Mouse (Mus musculus): ENCODE data around the gene Rex1bd. TPM values are rescaled to one million over a fixed set of nuclear protein-coding genes. Genes with fewer than 3 reads are reported as not detected.

Rex1bd gene
- 130 and 148 TPM in 2 replicates for total RNA-seq (2014; rRNA removed)
- polyA plus RNA-seq (2015; fragmentation: Nextera tagmentation; extraction: Ambion mirVana): 200 and 247 TPM in 2 replicates

DNA sequence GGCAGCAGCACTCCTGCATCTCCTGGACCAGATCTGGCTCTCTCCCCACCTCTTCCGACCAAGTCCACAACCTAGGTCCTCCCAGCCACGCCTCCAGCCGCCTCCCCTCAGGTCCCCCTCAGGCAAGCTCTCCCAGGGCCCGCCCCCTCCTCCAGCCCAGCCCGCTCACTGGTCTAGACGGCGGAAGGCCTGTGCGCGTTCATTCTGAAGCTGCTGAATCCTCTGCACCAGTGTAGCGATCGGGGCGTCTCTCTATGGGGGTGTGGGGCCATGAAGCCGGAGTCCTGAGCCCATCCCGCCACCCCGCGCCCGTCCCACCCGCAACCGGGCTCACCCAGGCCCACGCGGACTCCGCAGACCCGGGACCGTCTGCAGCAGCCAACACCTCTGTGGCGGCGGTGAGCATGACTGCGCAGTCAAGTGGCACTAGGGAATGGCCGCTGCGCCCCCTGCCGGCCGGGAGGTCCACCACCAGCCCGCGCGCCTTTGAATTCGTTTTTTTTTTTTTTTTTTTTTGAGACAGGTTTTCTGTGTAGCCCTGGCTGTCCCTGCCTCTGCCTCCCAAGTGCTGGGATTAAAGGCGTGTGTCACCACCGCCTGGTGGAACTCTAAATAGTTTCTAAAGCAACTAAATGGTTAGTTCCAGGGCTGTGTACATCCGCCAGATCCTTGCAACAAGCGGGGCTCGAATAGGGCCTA is at the start of gene Rex1bd:
Rex1bd (minus strand) TSS at position 425 of the 699 bp plus-strand sequence.
- H3K4me2 ChIP-seq (ENCODE audit: low read depth): peak within 1 kb of the TSS; percentile 83
- H3K4me3 ChIP-seq (ENCODE audit: low read depth, low read length): peak within 1 kb of the TSS; percentile 80
- H3K4me1 ChIP-seq (ENCODE audit: insufficient read depth): peaks cover 23% of the 10 kb centered on the region; the same call in 1 of the 2 replicates
- peak; percentile 95 for TF ChIP-seq CTCF (IDR thresholded peaks at IDR 0.05; ENCODE audit: low read depth)
- H3K27ac ChIP-seq (ENCODE audit: low read depth, low read length): peak within 1 kb of the TSS; percentile 96
- H3K9me3 ChIP-seq (ENCODE audit: low read length): no peaks in the 10 kb centered on the region
- 0 out of 2 replicates have a peak, but pooled peaks cover 12% of the 10 kb centered on the region for H3K27me3 ChIP-seq (ENCODE audit: insufficient read depth, low read length)
- peak within 1 kb of the TSS; percentile 93 for H3K9ac ChIP-seq
- ATAC-seq: peak; percentile 83
- peaks cover 24% of the 10 kb centered on the region for H3K36me3 ChIP-seq (ENCODE audit: insufficient read depth)
- 4% methylated on average over 40 of the region's 40 CpGs for WGBS
- DNase-seq: peak; percentile 96

DNA sequence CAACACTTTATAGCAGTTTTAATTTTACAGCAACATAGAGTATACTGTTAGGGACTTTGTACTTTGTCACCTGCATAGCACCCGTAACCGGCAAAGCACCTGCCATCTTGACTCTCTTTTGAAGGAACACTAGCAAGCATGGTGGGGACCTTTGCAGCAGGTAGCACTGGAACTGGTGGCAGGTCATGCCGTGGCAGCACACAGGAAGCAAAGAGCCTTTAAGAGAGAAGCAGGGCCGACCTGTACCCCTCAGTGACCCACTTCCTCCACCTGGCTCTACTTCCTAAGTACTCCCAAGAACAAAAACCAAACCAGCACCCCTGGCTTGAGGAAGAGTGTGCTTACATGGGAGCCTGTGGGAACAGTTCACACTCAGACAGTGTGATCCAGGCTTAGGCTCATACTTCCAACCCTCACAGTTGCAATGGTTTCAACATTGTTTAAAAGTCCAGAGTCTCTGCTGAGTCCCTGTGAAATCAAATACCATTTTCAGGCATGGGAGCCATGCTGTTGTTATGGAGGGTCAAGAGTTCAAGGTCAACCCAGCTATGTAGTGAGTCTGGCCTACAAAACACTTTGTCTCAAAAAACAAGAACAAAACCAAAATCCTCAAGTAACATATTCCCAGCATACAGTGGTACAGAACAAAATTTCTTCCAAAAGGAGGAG is 48.7 kb upstream of the Rex1bd start:
- ATAC-seq (no peak), DNase-seq (no peak)
- Histone ChIP-seq H3K9ac (no peak overlapping the region), H3K27me3 (ENCODE audit: insufficient read depth, low read length) (no peaks in the 10 kb centered on the region), H3K27ac (ENCODE audit: low read depth, low read length) (no peak overlapping the region), H3K4me1 (ENCODE audit: insufficient read depth) (no peaks in the 10 kb centered on the region), H3K4me2 (ENCODE audit: low read depth) (no peak overlapping the region), H3K9me3 (ENCODE audit: low read length) (no peaks in the 10 kb centered on the region), H3K4me3 (ENCODE audit: low read depth, low read length) (no peak overlapping the region), H3K36me3 (ENCODE audit: insufficient read depth) (no peaks in the 10 kb centered on the region)
- TF ChIP-seq CTCF (IDR thresholded peaks at IDR 0.05; ENCODE audit: low read depth): no peak
- WGBS: 93% methylated on average over 4 of the region's 4 CpGs

DNA sequence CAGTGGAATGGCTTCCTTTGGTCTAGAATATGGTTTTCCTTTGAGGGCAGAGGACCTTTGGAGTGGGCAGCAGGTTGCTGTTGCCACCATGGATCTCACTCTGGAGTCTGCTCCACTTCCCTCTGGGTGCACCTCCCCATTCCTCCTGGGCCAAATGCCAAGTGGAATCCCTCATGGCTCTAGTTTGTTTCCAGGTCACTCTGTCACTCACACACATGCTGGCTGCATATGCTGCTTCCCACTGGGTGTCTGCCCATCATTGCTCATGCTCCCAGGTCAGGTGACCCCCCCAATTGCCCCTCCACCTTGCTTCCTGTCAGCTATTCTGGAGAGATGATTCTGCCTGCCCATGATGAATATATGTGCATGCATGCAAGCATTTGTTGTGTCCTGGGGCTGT is 47.2 kb upstream of the Rex1bd start:
- Histone ChIP-seq H3K27ac (ENCODE audit: low read depth, low read length) (no peak overlapping the region), H3K9ac (no peak overlapping the region), H3K36me3 (ENCODE audit: insufficient read depth) (no peaks in the 10 kb centered on the region), H3K9me3 (ENCODE audit: low read length) (no peaks in the 10 kb centered on the region), H3K4me1 (ENCODE audit: insufficient read depth) (no peaks in the 10 kb centered on the region), H3K4me2 (ENCODE audit: low read depth) (no peak overlapping the region), H3K27me3 (ENCODE audit: insufficient read depth, low read length) (no peaks in the 10 kb centered on the region), H3K4me3 (ENCODE audit: low read depth, low read length) (no peak overlapping the region)
- TF ChIP-seq CTCF (IDR thresholded peaks at IDR 0.05; ENCODE audit: low read depth): no peak
- ATAC-seq (peak; percentile 34), DNase-seq (peak; percentile 30)

DNA sequence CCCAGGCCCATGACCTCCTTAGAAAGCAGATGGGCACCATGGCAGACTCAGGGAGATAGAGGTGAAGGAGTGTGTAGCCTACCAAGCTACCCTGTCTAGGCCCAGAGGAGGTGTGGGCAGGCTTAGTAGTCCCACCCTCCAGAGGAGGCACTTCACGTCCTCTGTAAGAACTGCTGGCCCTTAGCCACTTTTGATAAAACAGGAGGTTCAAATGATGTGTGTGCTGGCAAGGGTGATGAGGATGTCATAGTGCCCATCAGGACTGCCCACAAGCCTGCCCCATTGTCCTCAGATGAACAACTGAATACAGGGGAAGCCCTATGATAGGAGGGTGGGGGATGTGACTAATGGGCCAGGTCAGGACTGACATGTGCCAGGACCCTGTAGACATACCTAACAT is 46.3 kb upstream of the Rex1bd start:
- H3K27me3 ChIP-seq (ENCODE audit: insufficient read depth, low read length): no peaks in the 10 kb centered on the region
- H3K4me1 ChIP-seq (ENCODE audit: insufficient read depth): no peaks in the 10 kb centered on the region
- no peak overlapping the region for H3K4me3 ChIP-seq (ENCODE audit: low read depth, low read length)
- H3K9me3 ChIP-seq (ENCODE audit: low read length): no peaks in the 10 kb centered on the region
- WGBS: 30% methylated on average over 1 of the region's 1 CpGs
- ATAC-seq (no peak), DNase-seq (no peak)
- no peak for TF ChIP-seq CTCF (IDR thresholded peaks at IDR 0.05; ENCODE audit: low read depth)
- no peak overlapping the region for H3K4me2 ChIP-seq (ENCODE audit: low read depth)
- no peak overlapping the region for H3K27ac ChIP-seq (ENCODE audit: low read depth, low read length)
- no peaks in the 10 kb centered on the region for H3K36me3 ChIP-seq (ENCODE audit: insufficient read depth)
- H3K9ac ChIP-seq: no peak overlapping the region

DNA sequence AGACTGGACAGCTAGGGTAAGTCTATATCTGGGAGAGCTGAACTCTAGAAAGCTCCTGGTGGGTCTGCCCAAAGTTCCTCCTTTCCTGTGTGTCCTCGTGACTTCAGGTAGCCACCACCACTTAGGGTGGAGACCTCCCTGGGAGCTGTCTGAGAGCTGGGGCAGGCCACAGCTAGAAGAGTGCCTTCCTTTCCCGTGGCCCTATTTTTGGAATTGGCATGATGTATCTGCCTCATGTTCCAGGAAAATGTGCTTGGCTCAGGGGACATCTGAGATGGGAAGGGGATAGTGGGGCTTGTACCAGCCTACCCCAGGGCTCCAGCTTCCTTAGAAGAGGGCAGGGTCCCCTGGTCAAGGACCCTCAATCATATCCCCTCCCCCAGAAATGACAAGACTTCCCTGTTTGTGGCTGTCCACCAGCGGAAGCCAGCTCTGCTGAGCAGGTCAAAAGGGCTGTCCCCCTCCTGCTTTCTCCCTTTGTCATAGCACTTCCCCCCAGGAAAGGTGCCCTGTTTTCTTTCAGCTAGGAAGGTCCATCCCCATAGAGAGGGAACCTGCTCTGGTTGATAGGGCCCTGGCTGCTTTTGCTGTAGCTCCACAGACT is 45.1 kb upstream of the Rex1bd start:
- H3K36me3 ChIP-seq (ENCODE audit: insufficient read depth): no peaks in the 10 kb centered on the region
- no peak overlapping the region for H3K9ac ChIP-seq
- no peak overlapping the region for H3K4me3 ChIP-seq (ENCODE audit: low read depth, low read length)
- H3K9me3 ChIP-seq (ENCODE audit: low read length): no peaks in the 10 kb centered on the region
- no peaks in the 10 kb centered on the region for H3K27me3 ChIP-seq (ENCODE audit: insufficient read depth, low read length)
- no peak overlapping the region for H3K4me2 ChIP-seq (ENCODE audit: low read depth)
- 74% methylated on average over 3 of the region's 3 CpGs for WGBS
- TF ChIP-seq CTCF (IDR thresholded peaks at IDR 0.05; ENCODE audit: low read depth): no peak
- DNase-seq (no peak), ATAC-seq (no peak)
- no peaks in the 10 kb centered on the region for H3K4me1 ChIP-seq (ENCODE audit: insufficient read depth)
- no peak overlapping the region for H3K27ac ChIP-seq (ENCODE audit: low read depth, low read length)

DNA sequence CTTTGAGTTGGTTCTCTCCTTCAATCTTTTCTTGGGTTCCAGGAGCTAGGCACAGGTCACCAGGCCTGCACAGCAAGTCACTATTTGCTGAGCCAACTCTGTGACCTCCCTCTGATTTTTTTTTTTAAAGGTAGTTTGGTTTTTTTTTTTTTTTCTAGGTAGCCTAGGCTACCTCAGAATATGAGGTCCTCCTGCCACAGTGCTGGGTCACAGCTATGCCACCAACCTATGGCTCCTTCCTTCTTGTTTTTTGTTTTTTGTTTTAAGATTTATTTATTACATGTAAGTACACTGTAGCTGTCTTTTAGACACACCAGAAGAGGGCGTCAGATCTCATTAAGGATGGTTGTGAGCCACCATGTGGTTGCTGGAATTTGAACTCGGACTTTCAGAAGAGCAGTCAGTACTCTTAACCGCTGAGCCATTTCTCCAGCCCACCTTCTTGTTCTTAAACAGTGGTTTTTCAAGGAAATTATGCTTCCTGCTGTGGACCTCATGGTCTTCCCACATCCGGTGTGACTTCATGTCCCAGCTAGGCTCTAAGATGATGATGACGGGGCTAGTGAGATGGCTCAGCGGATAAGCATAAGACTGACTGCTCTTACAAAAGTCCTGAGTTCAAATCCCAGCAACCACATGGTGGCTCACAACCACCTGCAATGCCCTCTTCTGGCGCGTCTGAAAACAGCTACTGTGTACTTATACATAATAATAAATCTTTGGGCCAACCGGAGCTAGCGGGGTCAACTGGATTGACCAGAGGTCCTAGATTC is 43.0 kb upstream of the Rex1bd start:
- H3K4me3 ChIP-seq (ENCODE audit: low read depth, low read length): no peak overlapping the region
- no peak overlapping the region for H3K27ac ChIP-seq (ENCODE audit: low read depth, low read length)
- WGBS: 95% methylated on average over 10 of the region's 10 CpGs
- no peaks in the 10 kb centered on the region for H3K27me3 ChIP-seq (ENCODE audit: insufficient read depth, low read length)
- H3K4me1 ChIP-seq (ENCODE audit: insufficient read depth): no peaks in the 10 kb centered on the region
- no peak for ATAC-seq
- no peak overlapping the region for H3K9ac ChIP-seq
- no peaks in the 10 kb centered on the region for H3K9me3 ChIP-seq (ENCODE audit: low read length)
- no peak overlapping the region for H3K4me2 ChIP-seq (ENCODE audit: low read depth)
- no peak for DNase-seq
- H3K36me3 ChIP-seq (ENCODE audit: insufficient read depth): 0 out of 2 replicates have a peak, but pooled peaks cover 5% of the 10 kb centered on the region
- TF ChIP-seq CTCF (IDR thresholded peaks at IDR 0.05; ENCODE audit: low read depth): no peak
